Mouse (Mus musculus): ENCODE measurements around the gene Rap1gap2. TPM values are rescaled to one million over a fixed set of nuclear protein-coding genes. Genes with fewer than 3 reads are reported as not detected.

The Rap1gap2 gene
- total RNA-seq, 1 experiment from 2014 or later: 194 TPM

DNA sequence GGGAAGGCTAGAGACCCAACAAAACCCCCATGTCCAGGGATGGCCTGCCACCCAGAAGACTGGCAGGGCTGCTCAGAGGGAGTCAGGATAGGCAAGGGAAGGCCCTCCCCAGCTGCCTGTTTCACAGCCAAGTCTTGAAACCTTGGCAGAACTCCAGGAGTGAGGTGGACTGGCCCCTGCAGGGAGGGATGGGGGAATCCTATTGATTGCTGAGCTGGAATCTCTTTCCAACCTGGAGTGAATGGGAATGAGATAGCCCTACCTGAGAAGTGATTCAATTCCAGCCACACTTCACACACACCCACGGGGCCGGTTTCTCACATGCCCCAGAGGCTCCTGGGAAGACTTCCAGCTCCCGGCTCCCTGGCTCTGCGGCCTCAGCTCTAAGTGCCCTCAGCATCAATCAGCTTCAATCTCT, 200.9 kb downstream of the Rap1gap2 start:
- no peak for ATAC-seq (replicated peaks; ENCODE audit: insufficient number of reproducible peaks, low FRiP score, low TSS enrichment, poor library complexity, severe bottlenecking)

GRCm38 (mm10) chr11:74409447-74409754, 201.3 kb downstream of the Rap1gap2 start:
- ATAC-seq (replicated peaks; ENCODE audit: insufficient number of reproducible peaks, low FRiP score, low TSS enrichment, poor library complexity, severe bottlenecking): no peak

- ATAC-seq (replicated peaks; ENCODE audit: insufficient number of reproducible peaks, low FRiP score, low TSS enrichment, poor library complexity, severe bottlenecking): no peak
Observed at GRCm38 (mm10) chr11:74408587-74409446, 201.9 kb downstream of the Rap1gap2 start.

DNA sequence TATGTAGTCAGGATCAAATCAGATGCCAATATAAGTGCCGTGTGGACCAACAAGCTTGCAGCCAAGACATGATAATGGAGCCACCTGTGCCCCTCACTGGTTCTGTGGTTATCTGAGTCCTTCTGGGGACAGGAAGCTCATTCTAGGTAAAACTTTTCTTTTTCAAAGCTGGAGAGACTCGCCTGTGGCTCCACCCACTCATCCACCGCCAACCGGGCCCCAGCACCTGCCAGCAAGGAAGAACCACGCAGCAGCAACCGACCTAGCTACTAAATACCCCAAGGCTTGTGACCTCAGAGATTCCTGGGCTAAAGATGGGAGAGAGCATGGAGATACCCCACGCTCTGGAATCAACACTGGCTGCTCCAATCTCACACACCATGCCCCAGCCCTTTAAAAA, 205.5 kb downstream of the Rap1gap2 start:
- ATAC-seq (replicated peaks; ENCODE audit: insufficient number of reproducible peaks, low FRiP score, low TSS enrichment, poor library complexity, severe bottlenecking): no peak

DNA sequence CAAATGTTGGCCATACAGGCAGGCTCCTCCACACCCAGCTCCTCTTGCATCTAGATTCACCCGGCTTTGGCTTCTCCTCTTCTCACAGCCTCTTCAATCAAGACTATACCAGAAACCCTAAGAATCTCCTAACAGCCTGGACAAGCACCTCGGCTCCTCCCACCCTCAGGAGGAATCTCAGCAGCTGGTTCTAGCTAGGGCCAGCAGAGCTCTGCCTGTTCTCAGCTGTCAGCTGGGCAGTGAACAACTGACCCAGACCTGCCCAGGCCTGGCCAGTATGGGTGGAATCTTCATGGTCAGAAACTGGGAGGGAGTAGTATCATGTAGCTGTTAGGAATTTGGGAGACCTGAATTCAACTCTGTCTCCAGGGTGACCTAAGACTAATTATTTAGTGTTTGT, 206.5 kb downstream of the Rap1gap2 start:
- ATAC-seq (replicated peaks; ENCODE audit: insufficient number of reproducible peaks, low FRiP score, low TSS enrichment, poor library complexity, severe bottlenecking): no peak

DNA sequence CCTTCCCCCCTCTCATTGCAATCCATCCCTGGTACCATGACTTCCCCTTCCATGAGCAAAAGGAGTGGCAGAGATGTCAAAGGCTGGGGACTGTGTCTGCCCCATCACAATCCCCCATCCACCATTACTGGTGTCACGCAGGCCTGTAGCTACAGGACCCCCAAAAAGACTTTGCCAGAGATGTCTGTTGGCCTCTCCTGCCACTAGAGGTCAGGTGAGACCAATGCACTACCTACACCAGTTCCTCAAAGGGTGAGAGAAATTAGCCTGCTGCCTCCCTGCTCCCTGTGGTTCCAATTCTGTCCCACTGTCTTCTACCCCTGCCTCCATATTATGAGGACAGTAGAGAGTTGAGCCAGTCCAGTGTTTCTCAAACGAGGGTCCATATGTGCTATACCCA, 208.6 kb downstream of the Rap1gap2 start:
- no peak for ATAC-seq (replicated peaks; ENCODE audit: insufficient number of reproducible peaks, low FRiP score, low TSS enrichment, poor library complexity, severe bottlenecking)

DNA sequence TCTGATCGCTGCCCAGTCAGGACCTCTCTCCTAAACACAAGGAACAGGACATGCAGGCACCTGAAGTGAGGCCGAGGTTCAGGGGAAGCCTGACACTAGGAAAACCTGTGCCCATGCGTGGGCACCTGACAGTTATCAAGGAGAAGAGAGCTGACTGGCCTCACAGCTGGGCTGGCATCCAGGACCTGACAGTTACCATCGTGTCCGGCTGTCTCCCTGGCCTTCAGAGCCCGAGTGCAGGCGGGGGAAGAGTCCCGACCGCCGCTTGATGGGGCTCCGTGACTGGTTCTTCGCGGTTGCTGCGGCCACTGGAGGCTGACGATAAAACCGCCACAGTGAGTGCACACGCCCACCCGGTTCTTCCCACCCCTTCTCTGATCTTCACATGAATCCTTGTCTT, 215.1 kb downstream of the Rap1gap2 start:
- no peak for ATAC-seq (replicated peaks; ENCODE audit: insufficient number of reproducible peaks, low FRiP score, low TSS enrichment, poor library complexity, severe bottlenecking)

DNA sequence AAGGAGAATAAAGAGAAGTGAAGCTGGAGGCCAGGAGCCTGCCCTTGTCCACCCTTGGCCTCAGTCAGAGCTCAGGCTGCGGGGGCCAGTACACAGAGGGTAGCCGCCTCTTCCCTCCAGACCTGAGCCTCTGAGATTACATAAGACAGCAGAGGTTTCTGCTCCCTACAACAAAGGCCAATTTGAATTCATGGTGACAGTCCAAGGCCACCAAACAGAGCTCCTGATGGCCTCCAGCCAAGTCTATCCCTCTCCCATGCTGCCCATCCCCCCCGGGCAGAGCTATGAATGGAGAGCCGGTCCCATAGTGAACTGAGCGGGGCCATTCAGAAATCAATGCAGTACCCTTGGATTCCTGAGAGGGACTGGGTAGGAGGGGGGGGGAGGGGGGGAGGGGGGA, 217.2 kb downstream of the Rap1gap2 start:
- ATAC-seq (replicated peaks; ENCODE audit: insufficient number of reproducible peaks, low FRiP score, low TSS enrichment, poor library complexity, severe bottlenecking): no peak

DNA sequence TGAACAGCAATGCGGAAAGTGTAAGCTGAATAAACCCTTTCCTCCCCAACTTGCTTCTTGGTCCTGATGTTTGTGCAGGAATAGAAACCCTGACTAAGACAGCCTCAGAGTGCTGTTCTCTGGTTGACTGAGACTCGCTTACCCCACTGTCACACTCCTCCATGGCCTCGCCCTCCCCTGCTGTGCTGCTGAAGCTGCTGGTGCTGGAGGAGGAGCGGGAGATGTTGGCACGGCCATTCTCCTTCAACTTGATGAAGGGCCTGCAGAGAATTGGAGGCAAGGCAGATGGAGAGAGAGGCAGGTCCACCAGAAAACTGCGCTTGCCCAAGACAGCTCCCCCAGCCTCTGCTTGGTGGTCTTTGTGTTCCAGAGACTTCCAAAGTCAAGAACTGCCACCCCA, 217.8 kb downstream of the Rap1gap2 start:
- ATAC-seq (replicated peaks; ENCODE audit: insufficient number of reproducible peaks, low FRiP score, low TSS enrichment, poor library complexity, severe bottlenecking): no peak

DNA sequence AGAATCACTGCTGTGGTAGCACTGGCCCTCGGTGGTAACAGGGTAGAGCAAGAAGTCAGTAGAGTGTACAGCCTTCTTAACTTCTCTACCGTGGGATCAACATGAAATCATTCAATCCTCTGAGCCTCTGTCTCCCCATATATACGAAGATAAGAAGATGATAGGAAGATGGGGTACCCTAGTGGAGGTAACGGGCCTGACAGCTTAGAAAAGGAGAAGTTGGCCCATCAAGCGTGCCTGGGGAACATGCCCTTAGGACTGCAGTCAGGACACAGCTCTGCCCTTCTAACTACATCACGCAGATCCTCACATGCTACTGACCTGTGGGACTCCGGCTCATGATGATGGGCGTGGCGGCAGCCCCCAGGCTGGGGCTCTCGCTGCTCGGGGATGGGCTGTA, 218.8 kb downstream of the Rap1gap2 start:
- peak; percentile 21; the same call in 1 of the 2 replicates for ATAC-seq (replicated peaks; ENCODE audit: insufficient number of reproducible peaks, low FRiP score, low TSS enrichment, poor library complexity, severe bottlenecking)

- ATAC-seq (replicated peaks; ENCODE audit: insufficient number of reproducible peaks, low FRiP score, low TSS enrichment, poor library complexity, severe bottlenecking): no peak
Observed at GRCm38 (mm10) chr11:74387203-74387602, 223.5 kb downstream of the Rap1gap2 start.

DNA sequence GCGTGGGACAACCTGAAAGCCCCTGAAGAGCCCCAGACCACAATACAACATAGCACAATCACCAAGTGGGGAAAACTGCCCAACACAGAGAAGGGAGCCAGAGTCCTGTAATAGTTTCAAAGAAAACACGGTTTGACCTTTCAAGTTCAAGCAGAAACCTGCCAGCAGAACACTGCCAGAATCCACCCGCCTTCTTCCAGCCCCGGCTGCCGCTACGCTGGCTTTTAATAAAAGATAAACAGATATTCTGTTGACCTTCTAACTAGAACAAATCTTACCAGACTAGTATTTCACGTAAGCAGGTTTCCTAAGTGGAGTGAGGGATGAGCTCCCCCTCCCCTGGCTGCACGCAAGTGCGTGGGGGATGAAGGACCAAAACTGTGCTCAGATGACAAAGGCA, 225.0 kb downstream of the Rap1gap2 start:
- no peak for ATAC-seq (replicated peaks; ENCODE audit: insufficient number of reproducible peaks, low FRiP score, low TSS enrichment, poor library complexity, severe bottlenecking)

GRCm38 (mm10) chr11:74379166-74379873, 231.4 kb downstream of the Rap1gap2 start:
- ATAC-seq (replicated peaks; ENCODE audit: insufficient number of reproducible peaks, low FRiP score, low TSS enrichment, poor library complexity, severe bottlenecking): no peak

DNA sequence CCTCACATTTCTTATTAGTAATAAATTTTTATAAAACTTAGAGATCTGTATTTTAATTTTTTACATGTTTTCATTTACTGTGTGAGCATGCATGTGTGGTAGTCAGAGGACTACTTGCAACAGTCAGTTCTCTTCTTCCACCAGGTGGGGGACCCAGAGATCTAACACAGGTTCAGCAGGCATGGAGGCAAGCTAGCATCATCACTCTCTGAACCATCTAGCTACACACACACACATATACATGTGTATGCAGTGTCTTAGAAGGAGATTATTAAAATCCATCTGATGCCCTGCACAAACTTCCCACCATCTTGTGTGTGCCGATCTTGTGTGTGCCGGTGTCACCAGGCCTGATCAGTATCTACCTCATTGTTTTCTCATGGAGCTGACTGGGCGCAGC, 233.9 kb downstream of the Rap1gap2 start:
- peak; percentile 33 for ATAC-seq (replicated peaks; ENCODE audit: insufficient number of reproducible peaks, low FRiP score, low TSS enrichment, poor library complexity, severe bottlenecking)

GRCm38 (mm10) chr11:74371393-74372100, 239.2 kb downstream of the Rap1gap2 start:
- ATAC-seq (replicated peaks; ENCODE audit: insufficient number of reproducible peaks, low FRiP score, low TSS enrichment, poor library complexity, severe bottlenecking): peak; percentile 58; the same call in 1 of the 2 replicates

GRCm38 (mm10) chr11:74361769-74362168, 248.9 kb downstream of the Rap1gap2 start, which contains the start of gene Olfr412:
Gene Olfr412, plus strand, starts transcription at chr11:74362069.
- no peak for ATAC-seq (replicated peaks; ENCODE audit: insufficient number of reproducible peaks, low FRiP score, low TSS enrichment, poor library complexity, severe bottlenecking)

DNA sequence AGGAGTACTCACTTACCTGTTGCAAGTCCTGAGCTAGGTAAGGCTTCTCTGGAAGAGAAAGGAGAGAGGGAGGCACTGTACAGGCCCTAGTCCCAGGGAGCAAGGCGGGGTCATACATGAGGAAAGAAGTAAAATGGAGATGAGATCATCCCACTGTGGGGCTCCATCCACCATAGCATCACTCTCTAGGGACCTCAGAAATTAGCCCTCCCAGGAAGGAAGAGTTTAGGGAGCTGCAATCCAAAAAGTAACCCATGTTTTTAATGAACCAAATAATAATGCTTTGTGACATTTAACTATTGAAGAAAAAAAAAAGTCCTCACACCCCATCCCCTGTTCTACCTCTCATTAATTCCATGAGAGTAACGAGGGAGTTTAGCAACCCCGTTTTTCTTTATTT, 258.2 kb downstream of the Rap1gap2 start, which contains the start of gene Olfr411:
TSS of gene Olfr411 (minus strand) at position 101 of the 400 bp plus-strand sequence.
- no peak for ATAC-seq (replicated peaks; ENCODE audit: insufficient number of reproducible peaks, low FRiP score, low TSS enrichment, poor library complexity, severe bottlenecking)

DNA sequence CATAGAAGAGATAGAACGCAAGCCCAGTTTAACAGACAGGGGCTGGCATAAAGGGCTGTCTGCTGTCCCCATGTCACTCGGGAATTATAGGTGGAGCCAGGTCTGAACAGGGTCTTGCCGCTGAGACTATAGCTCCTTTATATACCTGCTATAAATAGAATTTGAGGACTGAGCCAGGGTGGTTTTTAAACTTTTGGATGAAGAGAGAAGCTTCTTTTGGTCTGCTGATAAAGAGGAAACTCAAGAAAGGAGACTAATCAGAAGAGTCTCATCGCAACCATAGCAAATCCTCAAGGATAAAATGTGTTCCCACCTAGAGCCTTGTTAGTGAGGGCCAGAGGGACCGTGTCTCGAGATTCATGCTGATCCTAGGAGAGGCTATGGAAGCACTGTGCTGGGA, 272.8 kb downstream of the Rap1gap2 start, which contains the start of gene Olfr410:
TSS of gene Olfr410 (minus strand) at position 101 of the 400 bp plus-strand sequence.
- no peak for ATAC-seq (replicated peaks; ENCODE audit: insufficient number of reproducible peaks, low FRiP score, low TSS enrichment, poor library complexity, severe bottlenecking)

Measured in monocyte, adult 5-6 weeks (primary cell).